Mouse (Mus musculus): ENCODE results near the gene Gm9507. TPM values are rescaled to one million over a fixed set of nuclear protein-coding genes. Genes with fewer than 3 reads are reported as not detected.
A peak's percentile ranks its signal among the peaks of the same experiment; 100 is the strongest.

Gm9507 gene
- polyA plus RNA-seq, 1 experiment = not detected

GRCm38 (mm10) chr10:77826951-77827350, 15.3 kb upstream of the Gm9507 start, which contains the start of gene Krtap10-4:
Gene Krtap10-4 (minus strand): TSS chr10:77827095.
- H3K27ac ChIP-seq (ENCODE audit: control insufficient read depth, insufficient read depth, low read length) = no peak within 1 kb of the TSS
- H3K4me1 ChIP-seq (replicated peaks; ENCODE audit: control insufficient read depth, insufficient read depth, low read length) = no peaks in the 10 kb centered on the region
- 82% methylated on average over 6 of the region's 6 CpGs for WGBS
- no peak for DNase-seq
- H3K36me3 ChIP-seq (ENCODE audit: control insufficient read depth, insufficient read depth, low read length) = no peaks in the 10 kb centered on the region
- TF ChIP-seq POLR2A (IDR thresholded peaks at IDR 0.05; ENCODE audit: control insufficient read depth, extremely low read depth, insufficient read depth, low read length, poor library complexity) = no peak
- TF ChIP-seq CTCF (IDR thresholded peaks at IDR 0.05; ENCODE audit: borderline replicate concordance, control insufficient read depth, extremely low read depth, insufficient read depth, low read length, poor library complexity) = no peak
- H3K4me3 ChIP-seq (ENCODE audit: control insufficient read depth, insufficient read depth, low read length) = no peak within 1 kb of the TSS
- H3K27me3 ChIP-seq (ENCODE audit: control insufficient read depth, insufficient read depth, low read length) = no peaks in the 10 kb centered on the region

- WGBS = 78% methylated on average over 4 of the region's 4 CpGs
- Histone ChIP-seq H3K27me3 (ENCODE audit: control insufficient read depth, insufficient read depth, low read length) (no peaks in the 10 kb centered on the region), H3K4me1 (replicated peaks; ENCODE audit: control insufficient read depth, insufficient read depth, low read length) (no peaks in the 10 kb centered on the region), H3K27ac (ENCODE audit: control insufficient read depth, insufficient read depth, low read length) (no peak overlapping the region), H3K4me3 (ENCODE audit: control insufficient read depth, insufficient read depth, low read length) (no peak overlapping the region), H3K36me3 (ENCODE audit: control insufficient read depth, insufficient read depth, low read length) (no peaks in the 10 kb centered on the region)
- no peak for TF ChIP-seq POLR2A (IDR thresholded peaks at IDR 0.05; ENCODE audit: control insufficient read depth, extremely low read depth, insufficient read depth, low read length, poor library complexity)
- no peak for TF ChIP-seq CTCF (IDR thresholded peaks at IDR 0.05; ENCODE audit: borderline replicate concordance, control insufficient read depth, extremely low read depth, insufficient read depth, low read length, poor library complexity)
- no peak for DNase-seq
These were observed 7.6 kb upstream of the Gm9507 start for GRCm38 (mm10) chr10:77819203-77819602.

- Histone ChIP-seq H3K36me3 (ENCODE audit: control insufficient read depth, insufficient read depth, low read length) (no peaks in the 10 kb centered on the region), H3K4me3 (ENCODE audit: control insufficient read depth, insufficient read depth, low read length) (no peak overlapping the region), H3K27ac (ENCODE audit: control insufficient read depth, insufficient read depth, low read length) (no peak overlapping the region), H3K4me1 (replicated peaks; ENCODE audit: control insufficient read depth, insufficient read depth, low read length) (no peaks in the 10 kb centered on the region), H3K27me3 (ENCODE audit: control insufficient read depth, insufficient read depth, low read length) (no peaks in the 10 kb centered on the region)
- DNase-seq = no peak
- TF ChIP-seq CTCF (IDR thresholded peaks at IDR 0.05; ENCODE audit: borderline replicate concordance, control insufficient read depth, extremely low read depth, insufficient read depth, low read length, poor library complexity) = no peak
- no peak for TF ChIP-seq POLR2A (IDR thresholded peaks at IDR 0.05; ENCODE audit: control insufficient read depth, extremely low read depth, insufficient read depth, low read length, poor library complexity)
- WGBS = 98% methylated on average over 4 of the region's 4 CpGs
These were observed 6.9 kb upstream of the Gm9507 start for GRCm38 (mm10) chr10:77818523-77818922.

GRCm38 (mm10) chr10:77815514-77815913, 3.9 kb upstream of the Gm9507 start:
- H3K4me3 ChIP-seq (ENCODE audit: control insufficient read depth, insufficient read depth, low read length) = no peak overlapping the region
- TF ChIP-seq CTCF (IDR thresholded peaks at IDR 0.05; ENCODE audit: borderline replicate concordance, control insufficient read depth, extremely low read depth, insufficient read depth, low read length, poor library complexity) (no peak), POLR2A (IDR thresholded peaks at IDR 0.05; ENCODE audit: control insufficient read depth, extremely low read depth, insufficient read depth, low read length, poor library complexity) (no peak)
- DNase-seq = peak; percentile 43
- no peaks in the 10 kb centered on the region for H3K4me1 ChIP-seq (replicated peaks; ENCODE audit: control insufficient read depth, insufficient read depth, low read length)
- H3K27ac ChIP-seq (ENCODE audit: control insufficient read depth, insufficient read depth, low read length) = no peak overlapping the region
- no peaks in the 10 kb centered on the region for H3K27me3 ChIP-seq (ENCODE audit: control insufficient read depth, insufficient read depth, low read length)
- H3K36me3 ChIP-seq (ENCODE audit: control insufficient read depth, insufficient read depth, low read length) = no peaks in the 10 kb centered on the region
- WGBS = 32% methylated on average over 5 of the region's 5 CpGs

GRCm38 (mm10) chr10:77814382-77814781, 2.7 kb upstream of the Gm9507 start, which contains the start of gene Gm2696:
Gene Gm2696 (plus strand): TSS chr10:77814682.
- Histone ChIP-seq H3K27me3 (ENCODE audit: control insufficient read depth, insufficient read depth, low read length) (no peaks in the 10 kb centered on the region), H3K36me3 (ENCODE audit: control insufficient read depth, insufficient read depth, low read length) (no peaks in the 10 kb centered on the region), H3K4me3 (ENCODE audit: control insufficient read depth, insufficient read depth, low read length) (no peak within 1 kb of the TSS), H3K27ac (ENCODE audit: control insufficient read depth, insufficient read depth, low read length) (no peak within 1 kb of the TSS), H3K4me1 (replicated peaks; ENCODE audit: control insufficient read depth, insufficient read depth, low read length) (no peaks in the 10 kb centered on the region)
- TF ChIP-seq CTCF (IDR thresholded peaks at IDR 0.05; ENCODE audit: borderline replicate concordance, control insufficient read depth, extremely low read depth, insufficient read depth, low read length, poor library complexity) (no peak), POLR2A (IDR thresholded peaks at IDR 0.05; ENCODE audit: control insufficient read depth, extremely low read depth, insufficient read depth, low read length, poor library complexity) (no peak)
- DNase-seq = no peak
- 60% methylated on average over 4 of the region's 4 CpGs for WGBS

GRCm38 (mm10) chr10:77804095-77804494, 7.5 kb downstream of the Gm9507 start:
- no peaks in the 10 kb centered on the region for H3K27me3 ChIP-seq (ENCODE audit: control insufficient read depth, insufficient read depth, low read length)
- no peak for DNase-seq
- H3K27ac ChIP-seq (ENCODE audit: control insufficient read depth, insufficient read depth, low read length) = no peak overlapping the region

More at GRCm38 (mm10) chr10:77804095-77804494, 7.5 kb downstream of the Gm9507 start:
- 74% methylated on average over 3 of the region's 3 CpGs for WGBS
- Histone ChIP-seq H3K4me1 (replicated peaks; ENCODE audit: control insufficient read depth, insufficient read depth, low read length) (no peaks in the 10 kb centered on the region), H3K4me3 (ENCODE audit: control insufficient read depth, insufficient read depth, low read length) (no peak overlapping the region), H3K36me3 (ENCODE audit: control insufficient read depth, insufficient read depth, low read length) (no peaks in the 10 kb centered on the region)
- TF ChIP-seq CTCF (IDR thresholded peaks at IDR 0.05; ENCODE audit: borderline replicate concordance, control insufficient read depth, extremely low read depth, insufficient read depth, low read length, poor library complexity) (no peak), POLR2A (IDR thresholded peaks at IDR 0.05; ENCODE audit: control insufficient read depth, extremely low read depth, insufficient read depth, low read length, poor library complexity) (no peak)

Measured in thymus, adult 2 months (tissue).